Mouse (Mus musculus) layer of hippocampus, adult 11-12 months (tissue): ENCODE measurements around the gene Slc24a2.

Experiments used
- DNase-seq: peaks from one replicate; pipeline ENCODE4 v3.0.0; 2022; ENCODE audit warnings: low spot score

The Slc24a2 gene

GRCm38 (mm10) chr4:86953519-86953918, 276.8 kb downstream of the Slc24a2 start:
- no peak for DNase-seq

GRCm38 (mm10) chr4:86948794-86949193, 281.5 kb downstream of the Slc24a2 start:
- DNase-seq = no peak

GRCm38 (mm10) chr4:86943296-86943695, 287.0 kb downstream of the Slc24a2 start:
- DNase-seq = no peak

GRCm38 (mm10) chr4:86942656-86943055, 287.6 kb downstream of the Slc24a2 start:
- no peak for DNase-seq

GRCm38 (mm10) chr4:86936706-86937105, 293.6 kb downstream of the Slc24a2 start:
- DNase-seq = no peak

- DNase-seq = no peak
These were observed 294.1 kb downstream of the Slc24a2 start for GRCm38 (mm10) chr4:86936217-86936616.
